Mouse (Mus musculus): ENCODE data around the gene Olfr112. TPM values are rescaled to one million over a fixed set of nuclear protein-coding genes. Genes with fewer than 3 reads are reported as not detected.
"Not testable (repeated sequence)": the region's sequence is repeated elsewhere in the genome, so short reads cannot be mapped to it uniquely, and the experiment has no call there.

The Olfr112 gene
- polyA plus RNA-seq (2016; fragmentation: Nextera tagmentation; extraction: Ambion mirVana) = not detected in 2 replicates

- no peak within 1 kb of the TSS for H3K4me3 ChIP-seq
- no peaks in the 10 kb centered on the region for H3K9me3 ChIP-seq
- H3K36me3 ChIP-seq (replicated peaks) = no peaks in the 10 kb centered on the region
- H3K27me3 ChIP-seq (ENCODE audit: poor library complexity, severe bottlenecking) = no peaks in the 10 kb centered on the region
- H3K4me1 ChIP-seq = no peaks in the 10 kb centered on the region
- no peak for DNase-seq (ENCODE audit: extremely low spot score, low spot score)
- H3K27ac ChIP-seq = no peak within 1 kb of the TSS
Observed at GRCm38 (mm10) chr17:37569351-37569750, at the start of gene Olfr112. TSS of gene Olfr112 (minus strand) at chr17:37569451.

- H3K27ac ChIP-seq = no peak within 1 kb of the TSS
- no peaks in the 10 kb centered on the region for H3K4me1 ChIP-seq
- no peaks in the 10 kb centered on the region for H3K9me3 ChIP-seq
- no peak for DNase-seq (ENCODE audit: extremely low spot score, low spot score)
- no peak within 1 kb of the TSS for H3K4me3 ChIP-seq
- H3K27me3 ChIP-seq (ENCODE audit: poor library complexity, severe bottlenecking) = no peaks in the 10 kb centered on the region
- H3K36me3 ChIP-seq (replicated peaks) = no peaks in the 10 kb centered on the region
Observed at GRCm38 (mm10) chr17:37592643-37593042, 23.4 kb upstream of the Olfr112 start, which contains the start of gene Olfr114. TSS of gene Olfr114 (minus strand) at chr17:37592743.

- Histone ChIP-seq H3K4me3 (no peak within 1 kb of the TSS), H3K4me1 (no peaks in the 10 kb centered on the region)
- no peak for DNase-seq (ENCODE audit: extremely low spot score, low spot score)
Observed at GRCm38 (mm10) chr17:37577563-37577962, 8.3 kb upstream of the Olfr112 start, which contains the start of gene Olfr113. TSS of gene Olfr113 (minus strand) at chr17:37577663.

GRCm38 (mm10) chr17:37558913-37559615 lies 10.2 kb downstream of the Olfr112 start:
- Histone ChIP-seq H3K4me1 (no peaks in the 10 kb centered on the region), H3K4me3 (no peak overlapping the region), H3K27me3 (ENCODE audit: poor library complexity, severe bottlenecking) (no peaks in the 10 kb centered on the region), H3K9me3 (0 out of 2 replicates have a peak, but pooled peaks cover 4% of the 10 kb centered on the region), H3K27ac (no peak overlapping the region), H3K36me3 (replicated peaks) (no peaks in the 10 kb centered on the region)
- WGBS = 80% methylated on average over 1 of the region's 1 CpGs
- no peak for DNase-seq (ENCODE audit: extremely low spot score, low spot score)

More at GRCm38 (mm10) chr17:37577563-37577962, 8.3 kb upstream of the Olfr112 start, which contains the start of gene Olfr113:
- H3K36me3 ChIP-seq (replicated peaks) = no peaks in the 10 kb centered on the region
- H3K9me3 ChIP-seq = no peaks in the 10 kb centered on the region
- H3K27me3 ChIP-seq (ENCODE audit: poor library complexity, severe bottlenecking) = no peaks in the 10 kb centered on the region
- H3K27ac ChIP-seq = no peak within 1 kb of the TSS

- DNase-seq (ENCODE audit: extremely low spot score, low spot score) = no peak
- H3K27me3 ChIP-seq (ENCODE audit: poor library complexity, severe bottlenecking) = no peaks in the 10 kb centered on the region
- H3K4me1 ChIP-seq = no peaks in the 10 kb centered on the region
- 69% methylated on average over 3 of the region's 3 CpGs for WGBS
- H3K4me3 ChIP-seq = no peak overlapping the region
- no peaks in the 10 kb centered on the region for H3K36me3 ChIP-seq (replicated peaks)
- no peaks in the 10 kb centered on the region for H3K9me3 ChIP-seq
- no peak overlapping the region for H3K27ac ChIP-seq
Observed at GRCm38 (mm10) chr17:37543800-37544435, 25.3 kb downstream of the Olfr112 start.

- WGBS = 60% methylated on average over 4 of the region's 4 CpGs
- DNase-seq (ENCODE audit: extremely low spot score, low spot score) = no peak
- H3K36me3 ChIP-seq (replicated peaks) = no peaks in the 10 kb centered on the region
- no peaks in the 10 kb centered on the region for H3K4me1 ChIP-seq
- H3K27me3 ChIP-seq (ENCODE audit: poor library complexity, severe bottlenecking) = no peaks in the 10 kb centered on the region
- no peak overlapping the region for H3K27ac ChIP-seq
- H3K9me3 ChIP-seq = no peaks in the 10 kb centered on the region
- no peak overlapping the region for H3K4me3 ChIP-seq
Observed at GRCm38 (mm10) chr17:37541454-37542119, 27.7 kb downstream of the Olfr112 start.

GRCm38 (mm10) chr17:37538416-37538815 lies 30.8 kb downstream of the Olfr112 start:
- H3K27ac ChIP-seq; H3K36me3 ChIP-seq (replicated peaks); H3K9me3 ChIP-seq; DNase-seq (ENCODE audit: extremely low spot score, low spot score); H3K4me3 ChIP-seq; H3K27me3 ChIP-seq (ENCODE audit: poor library complexity, severe bottlenecking); H3K4me1 ChIP-seq: not testable (repeated sequence)
- 53% methylated on average over 1 of the region's 1 CpGs for WGBS

GRCm38 (mm10) chr17:37535173-37535572 lies 34.1 kb downstream of the Olfr112 start:
- no peak for DNase-seq (ENCODE audit: extremely low spot score, low spot score)
- H3K9me3 ChIP-seq = no peaks in the 10 kb centered on the region
- no peak overlapping the region for H3K27ac ChIP-seq
- H3K36me3 ChIP-seq (replicated peaks) = no peaks in the 10 kb centered on the region
- no peak overlapping the region for H3K4me3 ChIP-seq
- H3K4me1 ChIP-seq = no peaks in the 10 kb centered on the region
- H3K27me3 ChIP-seq (ENCODE audit: poor library complexity, severe bottlenecking) = no peaks in the 10 kb centered on the region

- WGBS = 81% methylated on average over 1 of the region's 1 CpGs
- not testable (repeated sequence) for H3K36me3 ChIP-seq (replicated peaks); H3K27me3 ChIP-seq (ENCODE audit: poor library complexity, severe bottlenecking); H3K27ac ChIP-seq; DNase-seq (ENCODE audit: extremely low spot score, low spot score); H3K4me3 ChIP-seq; H3K4me1 ChIP-seq; H3K9me3 ChIP-seq
Observed at GRCm38 (mm10) chr17:37525427-37525826, 43.8 kb downstream of the Olfr112 start.

GRCm38 (mm10) chr17:37524612-37525011 lies 44.6 kb downstream of the Olfr112 start:
- DNase-seq (ENCODE audit: extremely low spot score, low spot score); H3K4me3 ChIP-seq; H3K4me1 ChIP-seq; H3K9me3 ChIP-seq; H3K36me3 ChIP-seq (replicated peaks); H3K27me3 ChIP-seq (ENCODE audit: poor library complexity, severe bottlenecking); H3K27ac ChIP-seq: not testable (repeated sequence)

Other genes starting within 250 kb of the Olfr112 start
- not detected in 2 replicates for gene Olfr103, start 229.8 kb downstream of the Olfr112 start, polyA plus RNA-seq (2016; fragmentation: Nextera tagmentation; extraction: Ambion mirVana)
- not detected in 2 replicates for gene Olfr104-ps, start 209.9 kb downstream of the Olfr112 start, polyA plus RNA-seq (2016; fragmentation: Nextera tagmentation; extraction: Ambion mirVana)
- not detected in 2 replicates for gene Olfr105-ps, start 190.4 kb downstream of the Olfr112 start, polyA plus RNA-seq (2016; fragmentation: Nextera tagmentation; extraction: Ambion mirVana)
- not detected in 2 replicates for gene Olfr106-ps, start 179.1 kb downstream of the Olfr112 start, polyA plus RNA-seq (2016; fragmentation: Nextera tagmentation; extraction: Ambion mirVana)
- gene Olfr107, start 170.2 kb downstream of the Olfr112 start, polyA plus RNA-seq (2016; fragmentation: Nextera tagmentation; extraction: Ambion mirVana) = not detected in 2 replicates
- not detected in 2 replicates for gene Olfr108, start 124.0 kb downstream of the Olfr112 start, polyA plus RNA-seq (2016; fragmentation: Nextera tagmentation; extraction: Ambion mirVana)
- not detected in 2 replicates for gene Olfr109, start 110.5 kb downstream of the Olfr112 start, polyA plus RNA-seq (2016; fragmentation: Nextera tagmentation; extraction: Ambion mirVana)
- gene H2-M2, start 85.9 kb downstream of the Olfr112 start, polyA plus RNA-seq (2016; fragmentation: Nextera tagmentation; extraction: Ambion mirVana) = not detected in 2 replicates
- not detected in 2 replicates for gene Olfr110, start 77.0 kb downstream of the Olfr112 start, polyA plus RNA-seq (2016; fragmentation: Nextera tagmentation; extraction: Ambion mirVana)
- not detected in 2 replicates for gene Olfr111, start 61.4 kb downstream of the Olfr112 start, polyA plus RNA-seq (2016; fragmentation: Nextera tagmentation; extraction: Ambion mirVana)
- not detected in 2 replicates for gene Olfr113, start 8.2 kb upstream of the Olfr112 start, polyA plus RNA-seq (2016; fragmentation: Nextera tagmentation; extraction: Ambion mirVana)
- gene Olfr114, start 23.3 kb upstream of the Olfr112 start, polyA plus RNA-seq (2016; fragmentation: Nextera tagmentation; extraction: Ambion mirVana) = not detected in 2 replicates
- gene Olfr115, start 57.7 kb upstream of the Olfr112 start, polyA plus RNA-seq (2016; fragmentation: Nextera tagmentation; extraction: Ambion mirVana) = not detected in 2 replicates
- gene Olfr116, start 57.7 kb upstream of the Olfr112 start, polyA plus RNA-seq (2016; fragmentation: Nextera tagmentation; extraction: Ambion mirVana) = not detected in 2 replicates
- gene Olfr117, start 94.3 kb upstream of the Olfr112 start, polyA plus RNA-seq (2016; fragmentation: Nextera tagmentation; extraction: Ambion mirVana) = not detected in 2 replicates
- gene Olfr118, start 97.5 kb upstream of the Olfr112 start, polyA plus RNA-seq (2016; fragmentation: Nextera tagmentation; extraction: Ambion mirVana) = not detected in 2 replicates
- gene Olfr119, start 127.1 kb upstream of the Olfr112 start, polyA plus RNA-seq (2016; fragmentation: Nextera tagmentation; extraction: Ambion mirVana) = not detected in 2 replicates
- not detected in 2 replicates for gene Olfr120, start 152.4 kb upstream of the Olfr112 start, polyA plus RNA-seq (2016; fragmentation: Nextera tagmentation; extraction: Ambion mirVana)
- gene Olfr121, start 179.4 kb upstream of the Olfr112 start, polyA plus RNA-seq (2016; fragmentation: Nextera tagmentation; extraction: Ambion mirVana) = not detected in 2 replicates
- gene Olfr122, start 199.2 kb upstream of the Olfr112 start, polyA plus RNA-seq (2016; fragmentation: Nextera tagmentation; extraction: Ambion mirVana) = not detected in 2 replicates
- not detected in 2 replicates for gene Olfr123, start 224.1 kb upstream of the Olfr112 start, polyA plus RNA-seq (2016; fragmentation: Nextera tagmentation; extraction: Ambion mirVana)
- gene Olfr124, start 230.4 kb upstream of the Olfr112 start, polyA plus RNA-seq (2016; fragmentation: Nextera tagmentation; extraction: Ambion mirVana) = not detected in 2 replicates